Mouse (Mus musculus) 3134 (cell line): Measurements from ENCODE around the gene Tmem56.

ENCODE experiments used
- DNase-seq: peaks from one replicate; pipeline ENCODE4 v3.0.0-alpha.2; 2011; ENCODE audit warnings: low spot score; ENCODE audit not compliant: insufficient read length; ENCODE audit errors: extremely low read depth

Gene Tmem56

GRCm38 (mm10) chr3:121171243-121171871, 111.5 kb downstream of the Tmem56 start, which contains the start of gene Rwdd3:
Rwdd3 (minus strand) TSS chr3:121171695.
- peak; percentile 92 for DNase-seq

- no peak for DNase-seq
Observed at GRCm38 (mm10) chr3:121170631-121171030, 112.3 kb downstream of the Tmem56 start.

- DNase-seq: no peak
Observed at GRCm38 (mm10) chr3:121169092-121169942, 113.6 kb downstream of the Tmem56 start.

GRCm38 (mm10) chr3:121168581-121168980, 114.3 kb downstream of the Tmem56 start:
- DNase-seq: no peak

- peak; percentile 26 for DNase-seq
Observed at GRCm38 (mm10) chr3:121163271-121163819, 119.6 kb downstream of the Tmem56 start.

GRCm38 (mm10) chr3:121161661-121162060, 121.2 kb downstream of the Tmem56 start:
- DNase-seq: no peak

- DNase-seq: no peak
Observed at GRCm38 (mm10) chr3:121160424-121160823, 122.5 kb downstream of the Tmem56 start.

- DNase-seq: no peak
Observed at GRCm38 (mm10) chr3:121159566-121159965, 123.3 kb downstream of the Tmem56 start.

- no peak for DNase-seq
Observed at GRCm38 (mm10) chr3:121158901-121159351, 124.0 kb downstream of the Tmem56 start.

- DNase-seq: no peak
Observed at GRCm38 (mm10) chr3:121157546-121158330, 125.2 kb downstream of the Tmem56 start.

- DNase-seq: no peak
Observed at GRCm38 (mm10) chr3:121156451-121157186, 126.3 kb downstream of the Tmem56 start.

GRCm38 (mm10) chr3:121156043-121156442, 126.9 kb downstream of the Tmem56 start:
- no peak for DNase-seq
